Mouse (Mus musculus) cerebellum, adult 2 months (tissue): ENCODE results near the gene Cfd. TPM values are rescaled to one million over a fixed set of nuclear protein-coding genes. Genes with fewer than 3 reads are reported as not detected.
A peak's percentile ranks its signal among the peaks of the same experiment; 100 is the strongest.

ENCODE experiments used
- DNase-seq, 2 experiments: peaks; one replicate each; pipeline ENCODE4 v3.0.0; 2021
- H3K27ac ChIP-seq: fragments of 200-500 bp; 2 replicates; pipeline ENCODE4 v1.5.1; 2012; ENCODE audit warnings: low read length, control low read depth, inconsistent platforms; ENCODE audit not compliant: insufficient read depth
- H3K27me3 ChIP-seq: fragments of 200-500 bp; 2 replicates; pipeline ENCODE4 v1.6.1; 2012; ENCODE audit warnings: inconsistent platforms, mild to moderate bottlenecking, low read length, moderate library complexity; ENCODE audit not compliant: control insufficient read depth, insufficient read depth
- H3K4me1 ChIP-seq: fragments of 200-500 bp; 2 replicates; pipeline ENCODE4 v1.6.1; 2011; ENCODE audit warnings: low read length; ENCODE audit not compliant: control insufficient read depth, insufficient read depth
- H3K4me3 ChIP-seq: fragments of 200-500 bp; replicated peaks from 2 replicates; pipeline ENCODE3; 2011; ENCODE audit warnings: mild to moderate bottlenecking, low read depth, low read length, control low read depth; ENCODE audit not compliant: insufficient read depth
- CTCF ChIP-seq: fragments of 200-500 bp; IDR thresholded peaks from 2 replicates; pipeline ENCODE4 v1.5.1; 2011; ENCODE audit warnings: low read depth, mild to moderate bottlenecking, control low read depth, low read length, moderate library complexity, borderline replicate concordance; ENCODE audit not compliant: insufficient read depth
- POLR2A ChIP-seq: fragments of 200-500 bp; IDR thresholded peaks from 2 replicates; pipeline ENCODE4 v1.6.1; 2011; ENCODE audit warnings: low read length, control low read depth, borderline replicate concordance; ENCODE audit not compliant: insufficient read depth
- WGBS: fragments of 180-500 bp; shearing (Covaris S2); methylation state at CpG from one replicate; pipeline ENCODE4 v1.1.7; 2018; 5-methylcytosine and 5-hydroxymethylcytosine counted together
- polyA plus RNA-seq: library from polyadenylated mRNA; depleted of rRNA; stranded (reverse); fragments of >200 nt; gene quantifications from 2 replicates; pipeline ENCODE4 v1.2.3, GENCODE M21; 2012

Gene Cfd
- polyA plus RNA-seq, 1 experiment: 0.29 TPM

GRCm38 (mm10) chr10:79873715-79874289, 16.9 kb upstream of the Cfd start:
- Histone ChIP-seq H3K4me3 (peak overlapping the region; percentile 84), H3K4me1 (no peaks in the 10 kb centered on the region; the same call in 1 of the 2 replicates), H3K27me3 (no peaks in the 10 kb centered on the region), H3K27ac (no peak overlapping the region)
- TF ChIP-seq CTCF (no peak), POLR2A (no peak)
- 2% methylated on average over 26 of the region's 26 CpGs for WGBS
- no peak for DNase-seq

GRCm38 (mm10) chr10:79874290-79874862, 16.3 kb upstream of the Cfd start, which contains the start of the genes Prtn3 and Plppr3:
TSS of gene Prtn3 (plus strand) at chr10:79874476.
TSS of gene Plppr3 (minus strand) at chr10:79874634.
- DNase-seq: peak in 1 of 2 experiments; percentile 55
- no peaks in the 10 kb centered on the region; the same call in 1 of the 2 replicates for H3K4me1 ChIP-seq
- no peak within 1 kb of the TSS for H3K27ac ChIP-seq
- peak within 1 kb of the TSS; percentile 84 for H3K4me3 ChIP-seq
- WGBS: 1% methylated on average over 56 of the region's 57 CpGs
- no peaks in the 10 kb centered on the region for H3K27me3 ChIP-seq
- TF ChIP-seq CTCF (no peak), POLR2A (no peak)

- TF ChIP-seq POLR2A: no peak
- TF ChIP-seq CTCF: no peak
These were observed 13.5 kb upstream of the Cfd start for GRCm38 (mm10) chr10:79877174-79877573.

GRCm38 (mm10) chr10:79877757-79878156, 12.9 kb upstream of the Cfd start:
- no peak overlapping the region for H3K4me3 ChIP-seq
- DNase-seq: no peak
- no peaks in the 10 kb centered on the region; the same call in 1 of the 2 replicates for H3K4me1 ChIP-seq
- WGBS: 46% methylated on average over 12 of the region's 12 CpGs
- TF ChIP-seq CTCF: no peak
- no peak for TF ChIP-seq POLR2A
- no peak overlapping the region for H3K27ac ChIP-seq
- no peaks in the 10 kb centered on the region for H3K27me3 ChIP-seq

More at GRCm38 (mm10) chr10:79877174-79877573, 13.5 kb upstream of the Cfd start:
- WGBS: 54% methylated on average over 1 of the region's 1 CpGs
- DNase-seq: no peak
- Histone ChIP-seq H3K4me1 (no peaks in the 10 kb centered on the region; the same call in 1 of the 2 replicates), H3K27me3 (no peaks in the 10 kb centered on the region), H3K4me3 (no peak overlapping the region), H3K27ac (no peak overlapping the region)

- WGBS: 55% methylated on average over 3 of the region's 3 CpGs
These were observed 11.1 kb upstream of the Cfd start for GRCm38 (mm10) chr10:79879527-79879926.

GRCm38 (mm10) chr10:79880721-79881120, 9.9 kb upstream of the Cfd start:
- no peak for TF ChIP-seq CTCF
- no peak for TF ChIP-seq POLR2A
- 31% methylated on average over 9 of the region's 9 CpGs for WGBS
- Histone ChIP-seq H3K27ac (no peak overlapping the region), H3K4me1 (peaks cover 3% of the 10 kb centered on the region; the same call in 1 of the 2 replicates), H3K27me3 (no peaks in the 10 kb centered on the region), H3K4me3 (no peak overlapping the region)
- DNase-seq: no peak

More at GRCm38 (mm10) chr10:79879527-79879926, 11.1 kb upstream of the Cfd start:
- H3K27ac ChIP-seq: no peak overlapping the region
- TF ChIP-seq POLR2A: no peak
- H3K4me3 ChIP-seq: no peak overlapping the region
- DNase-seq: no peak
- peaks cover 3% of the 10 kb centered on the region; the same call in 1 of the 2 replicates for H3K4me1 ChIP-seq
- H3K27me3 ChIP-seq: no peaks in the 10 kb centered on the region

- no peak for DNase-seq
- Histone ChIP-seq H3K27ac (no peak overlapping the region), H3K4me1 (peaks cover 3% of the 10 kb centered on the region; the same call in 1 of the 2 replicates), H3K4me3 (no peak overlapping the region), H3K27me3 (no peaks in the 10 kb centered on the region)
- WGBS: 17% methylated on average over 22 of the region's 22 CpGs
- no peak for TF ChIP-seq CTCF
- no peak for TF ChIP-seq POLR2A
These were observed 8.7 kb upstream of the Cfd start for GRCm38 (mm10) chr10:79881981-79882380.
